Mouse (Mus musculus) G1E (cell line): Measurements from ENCODE around the gene Hist1h2bh. TPM values are rescaled to one million over a fixed set of nuclear protein-coding genes. Genes with fewer than 3 reads are reported as not detected.
A peak's percentile ranks its signal among the peaks of the same experiment; 100 is the strongest.
"Not testable (repeated sequence)": the region's sequence is repeated elsewhere in the genome, so short reads cannot be mapped to it uniquely, and the experiment has no call there.

Experiments
- ATAC-seq: 2 replicates; pipeline ENCODE4 v1.8.0; 2016; ENCODE audit warnings: mild to moderate bottlenecking; ENCODE audit not compliant: insufficient number of reproducible peaks, poor library complexity, low FRiP score, severe bottlenecking; ENCODE audit errors: extremely low read depth
- DNase-seq: peaks from one replicate; pipeline ENCODE4 v3.0.0; 2012; ENCODE audit warnings: low spot score
- H3K27me3 ChIP-seq: 2 replicates; pipeline ENCODE4 v1.6.1; 2012; ENCODE audit warnings: mild to moderate bottlenecking, low read length, inconsistent platforms; ENCODE audit not compliant: insufficient read depth
- H3K36me3 ChIP-seq: replicated peaks from 2 replicates; pipeline ENCODE3; 2012; ENCODE audit warnings: mild to moderate bottlenecking, inconsistent platforms
- H3K4me1 ChIP-seq: 2 replicates; pipeline ENCODE4 v1.6.1; 2012; ENCODE audit warnings: low read depth, low read length, inconsistent platforms, mixed read lengths; ENCODE audit not compliant: insufficient read depth
- H3K4me3 ChIP-seq: 2 replicates; pipeline ENCODE4 v1.5.1; 2012; ENCODE audit warnings: low read depth, mild to moderate bottlenecking, inconsistent platforms, low read length, moderate library complexity, mixed read lengths
- H3K9me3 ChIP-seq: replicated peaks from 2 replicates; pipeline ENCODE4 v1.6.1; 2012; ENCODE audit warnings: inconsistent platforms
- CTCF ChIP-seq: IDR thresholded peaks from 2 replicates; pipeline ENCODE4 v1.5.1; 2012; ENCODE audit warnings: low read depth, low read length, inconsistent platforms, mixed read lengths
- GATA1 ChIP-seq: IDR thresholded peaks from 2 replicates; pipeline ENCODE4 v1.6.1; 2012; ENCODE audit warnings: borderline replicate concordance, low read length, inconsistent platforms, mixed read lengths
- GATA2 ChIP-seq: IDR thresholded peaks from 2 replicates; pipeline ENCODE4 v1.6.1; 2012; ENCODE audit warnings: low read depth, low read length, inconsistent platforms, borderline replicate concordance
- POLR2AphosphoS5 ChIP-seq: IDR thresholded peaks from 2 replicates; pipeline ENCODE4 v1.6.1; 2012; ENCODE audit warnings: low read depth, low read length, inconsistent platforms; ENCODE audit not compliant: insufficient replicate concordance
- TAL1 ChIP-seq: conservative IDR thresholded peaks from 2 replicates; pipeline ENCODE4 v1.6.1; 2012; ENCODE audit warnings: low read depth, low read length, inconsistent platforms, mixed read lengths
- polyA plus RNA-seq: library from polyadenylated mRNA; stranded (reverse); fragments of >175 nt; gene quantifications from 2 replicates; pipeline ENCODE4 v1.2.3, GENCODE M21; 2012
- total RNA-seq, 2 experiments: library from RNA; stranded (forward) in 1 of 2; stranded (reverse) in 1 of 2; fragments of 200-1000 nt in 1 of 2; fragments of >200 nt in 1 of 2; fragmentation: Nextera tagmentation in 1 of 2; gene quantifications; 2 replicates each; pipeline ENCODE4 v1.2.3; 2014 to 2017

Gene Hist1h2bh
- total and polyA plus RNA-seq, 3 experiments: 0.91 to 77.6 (median 41.6) TPM

DNA sequence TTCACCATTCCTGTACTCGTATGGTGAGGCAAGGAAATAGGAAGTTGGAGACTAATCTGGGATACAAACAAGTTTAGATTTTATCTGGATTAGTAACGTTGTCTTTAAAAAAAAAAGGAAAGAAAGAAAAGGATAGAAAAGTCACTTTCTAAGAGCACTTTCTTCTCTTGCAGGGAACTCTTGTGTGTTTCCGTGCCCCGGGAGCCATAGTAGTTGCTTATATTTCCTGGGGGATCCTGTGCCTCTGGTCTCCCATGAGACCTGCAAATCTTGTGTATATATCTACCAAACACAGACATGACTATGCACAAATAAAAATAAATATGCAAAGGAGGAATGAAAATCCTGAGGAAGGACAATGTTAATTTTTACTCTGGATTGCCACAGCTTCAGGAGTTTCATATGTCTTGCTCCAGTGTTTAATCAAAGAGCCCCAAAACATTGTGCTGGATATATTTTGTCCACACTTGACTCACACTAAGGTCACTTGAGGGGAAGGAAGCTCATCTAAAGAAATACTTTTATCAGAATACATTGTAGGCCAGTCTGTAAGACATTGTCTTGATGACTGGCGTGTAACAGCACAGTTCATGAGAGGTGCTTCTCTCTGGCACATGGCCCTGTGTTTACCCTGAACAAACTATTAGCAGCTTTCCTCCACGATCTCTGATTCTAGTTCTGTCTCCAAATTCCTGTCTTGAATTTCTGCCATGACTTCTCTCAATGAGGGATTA is 33.9 kb upstream of the Hist1h2bh start:
- TF ChIP-seq POLR2AphosphoS5: peak; percentile 87; the same call in 1 of the 2 replicates
- TF ChIP-seq TAL1: no peak
- TF ChIP-seq GATA2: no peak
- no peak for TF ChIP-seq GATA1
- no peak for TF ChIP-seq CTCF
- H3K4me3 ChIP-seq: peak overlapping the region; percentile 69; the same call in 1 of the 2 replicates
- no peaks in the 10 kb centered on the region for H3K27me3 ChIP-seq
- DNase-seq (no peak), ATAC-seq (no peak)
- no peaks in the 10 kb centered on the region for H3K9me3 ChIP-seq
- peaks cover 34% of the 10 kb centered on the region for H3K4me1 ChIP-seq
- no peaks in the 10 kb centered on the region for H3K36me3 ChIP-seq

- no peaks in the 10 kb centered on the region for H3K36me3 ChIP-seq
- H3K4me1 ChIP-seq: peaks cover 28% of the 10 kb centered on the region
- TF ChIP-seq POLR2AphosphoS5 (peak; percentile 98; the same call in 1 of the 2 replicates), GATA1 (no peak)
- no peaks in the 10 kb centered on the region for H3K9me3 ChIP-seq
- DNase-seq (no peak), ATAC-seq (no peak)
- H3K27me3 ChIP-seq: no peaks in the 10 kb centered on the region
- peak overlapping the region; percentile 69 for H3K4me3 ChIP-seq
Measured at GRCm38 (mm10) chr13:23576351-23576881, 33.2 kb upstream of the Hist1h2bh start.

- Histone ChIP-seq H3K4me3 (peak overlapping the region; percentile 69), H3K4me1 (peaks cover 26% of the 10 kb centered on the region)
- H3K9me3 ChIP-seq, H3K27me3 ChIP-seq, H3K36me3 ChIP-seq, ATAC-seq, DNase-seq: not testable (repeated sequence)
- TF ChIP-seq POLR2AphosphoS5: peak; percentile 93; the same call in 1 of the 2 replicates
Measured at GRCm38 (mm10) chr13:23575864-23576313, 32.7 kb upstream of the Hist1h2bh start.

DNA sequence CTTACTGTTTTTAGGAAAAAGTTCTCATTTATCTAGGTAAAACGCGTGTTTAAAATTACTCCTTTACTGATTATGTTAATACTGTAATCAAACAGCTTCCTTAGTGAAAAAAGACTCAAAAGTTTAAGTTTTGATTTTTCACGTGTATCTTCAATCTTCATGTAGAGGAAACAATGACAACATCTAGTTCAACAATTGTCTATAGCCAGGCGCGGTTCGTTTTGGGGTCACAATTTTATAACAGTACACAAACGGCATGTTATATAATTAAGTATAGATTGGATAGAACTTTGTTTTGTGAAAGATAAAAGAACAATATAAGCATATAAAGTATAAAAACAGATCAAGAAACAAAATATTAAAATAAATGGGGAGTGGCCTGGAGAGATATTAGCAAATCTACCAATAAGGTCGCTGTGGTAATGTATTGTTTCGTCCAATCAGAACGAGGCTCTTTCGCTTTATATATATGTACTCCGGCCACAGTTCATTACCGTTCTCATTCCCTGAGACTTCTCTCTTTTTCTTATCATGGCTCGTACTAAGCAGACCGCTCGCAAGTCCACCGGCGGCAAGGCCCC is 32.2 kb upstream of the Hist1h2bh start, which contains the start of gene Hist1h3d:
Gene Hist1h3d, plus strand, starts transcription at position 493 of the 581 bp plus-strand sequence.
- peaks cover 21% of the 10 kb centered on the region for H3K4me1 ChIP-seq
- TF ChIP-seq POLR2AphosphoS5 (no peak; the same call in 1 of the 2 replicates), GATA2 (no peak), GATA1 (no peak), TAL1 (no peak), CTCF (no peak)
- peak within 1 kb of the TSS; percentile 69 for H3K4me3 ChIP-seq
- ATAC-seq: peak; percentile 36; the same call in 1 of the 2 replicates
- H3K36me3 ChIP-seq: no peaks in the 10 kb centered on the region
- DNase-seq: peak; percentile 51
- no peaks in the 10 kb centered on the region for H3K27me3 ChIP-seq
- H3K9me3 ChIP-seq: no peaks in the 10 kb centered on the region

- not testable (repeated sequence) for DNase-seq, ATAC-seq, H3K9me3 ChIP-seq, H3K27me3 ChIP-seq, H3K36me3 ChIP-seq
- peak; percentile 82; the same call in 1 of the 2 replicates for TF ChIP-seq POLR2AphosphoS5
- peaks cover 20% of the 10 kb centered on the region for H3K4me1 ChIP-seq
- peak overlapping the region; percentile 64; the same call in 1 of the 2 replicates for H3K4me3 ChIP-seq
Measured at GRCm38 (mm10) chr13:23574546-23575170, 31.5 kb upstream of the Hist1h2bh start.

- not testable (repeated sequence) for H3K9me3 ChIP-seq, H3K27me3 ChIP-seq, H3K36me3 ChIP-seq
- H3K4me3 ChIP-seq: peak within 1 kb of the TSS; percentile 64; the same call in 1 of the 2 replicates
- H3K4me1 ChIP-seq: peaks cover 23% of the 10 kb centered on the region
- ATAC-seq: peak; percentile 70
- peak; percentile 70 for DNase-seq
Measured at GRCm38 (mm10) chr13:23573898-23574524, 30.8 kb upstream of the Hist1h2bh start, which contains the start of the genes Hist1h2bf and Hist1h2ad. Gene Hist1h2bf (minus strand): TSS chr13:23574196. Gene Hist1h2ad (plus strand): TSS chr13:23574381.

GRCm38 (mm10) chr13:23573034-23573897 is 30.1 kb upstream of the Hist1h2bh start:
- not testable (repeated sequence) for H3K27me3 ChIP-seq, H3K36me3 ChIP-seq, H3K9me3 ChIP-seq, ATAC-seq, DNase-seq
- H3K4me3 ChIP-seq: peak overlapping the region; percentile 64; the same call in 1 of the 2 replicates
- H3K4me1 ChIP-seq: peaks cover 23% of the 10 kb centered on the region
